In the genomic region with DNA sequence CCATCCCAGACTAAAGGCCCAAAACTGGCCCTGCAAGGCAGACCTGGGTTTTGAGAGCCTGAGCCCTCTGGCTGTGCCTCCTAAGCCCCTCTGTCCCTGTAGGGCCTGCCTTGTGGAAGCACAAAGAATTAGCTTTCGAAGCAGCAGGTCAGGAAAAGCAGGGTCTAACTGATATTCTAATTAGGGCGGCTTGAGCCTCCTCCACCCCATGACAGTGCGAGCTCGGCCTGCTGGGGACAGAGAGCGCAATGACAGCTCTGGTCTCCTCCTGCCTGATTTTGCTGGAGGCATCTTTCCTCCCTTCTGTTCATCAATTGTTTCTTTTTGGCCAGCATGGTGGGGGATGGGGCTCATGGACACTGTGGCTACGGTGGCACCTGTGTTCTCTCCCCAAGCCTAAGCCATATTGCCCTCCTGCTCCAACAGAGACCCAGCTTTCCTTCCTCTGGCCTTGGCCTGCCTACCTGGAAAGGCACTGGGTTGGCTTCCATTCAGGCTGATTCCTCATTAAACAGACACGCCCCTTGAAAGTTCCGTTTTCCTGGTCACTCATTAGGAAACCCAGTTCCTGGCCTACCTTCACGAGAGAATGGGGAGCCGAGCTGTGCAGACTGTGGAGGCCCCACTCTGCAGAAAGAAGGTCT, we compare ENCODE assay signal across 11 mouse cellular contexts. TPM values are rescaled to one million over a fixed set of nuclear protein-coding genes. Genes with fewer than 3 reads are reported as not detected.
A peak's percentile ranks its signal among the peaks of the same experiment; 100 is the strongest.
DNase-seq lines count a peak whose midpoint lies in the region; ATAC-seq and TF ChIP-seq lines count a peak whose summit lies in the region.
"Had no signal": no experiment of that assay in that cellular context is flagged by ENCODE, and none has a peak within 500 bp of the region (broad histone marks: within the 10 kb centered on the region; RNA-seq: fewer than 3 reads in every experiment).

No protein-coding gene starts in this region.

- no peaks in the 10 kb centered on the region for H3K27me3 ChIP-seq in MEL (ENCODE audit: control insufficient read depth in 1 of 2, insufficient read depth in 2 of 2, low read length in 2 of 2)
- H3K27me3 ChIP-seq in heart, postnatal 0 days (ENCODE audit: control insufficient read depth, insufficient read depth, low read length) = no peaks in the 10 kb centered on the region
- H3K27me3 ChIP-seq in lung, embryonic 15.5 days = no peaks in the 10 kb centered on the region

- DNase-seq in gastrocnemius, adult 2 months = no peak
- DNase-seq in gastrocnemius, postnatal 4 days (ENCODE audit: low spot score in 2 of 2) = no peak
- peak; percentile 25 for DNase-seq in MEL (ENCODE audit: low read depth, low spot score)
- DNase-seq in heart, postnatal 0 days (ENCODE audit: low spot score) = no peak
- no peak for DNase-seq in left cerebral cortex, postnatal 14 days (ENCODE audit: low spot score in 2 of 2)
- DNase-seq in right cerebral cortex, adult 2 months (ENCODE audit: low spot score in 2 of 2) = no peak
- no peak for DNase-seq in natural killer cell, adult 2 months (ENCODE audit: low spot score in 2 of 2)
- DNase-seq: cerebellum, adult 18-20 months had no signal

- no peak for TF ChIP-seq POLR2A in MEL (IDR thresholded peaks at IDR 0.05; ENCODE audit: control insufficient read depth in 1 of 2, insufficient read depth in 1 of 2, low read depth in 1 of 2, low read length in 2 of 2, poor library complexity in 1 of 2)

- no peaks in the 10 kb centered on the region for H3K9me3 ChIP-seq in MEL (replicated peaks; ENCODE audit: insufficient read depth, low read length)
- H3K9me3 ChIP-seq in heart, postnatal 0 days (replicated peaks; ENCODE audit: control insufficient read depth, low read length) = no peaks in the 10 kb centered on the region
- no peaks in the 10 kb centered on the region for H3K9me3 ChIP-seq in lung, embryonic 15.5 days
- H3K9me3 ChIP-seq: hindbrain, embryonic 12.5 days had no signal

- H3K4me2 ChIP-seq in heart, postnatal 0 days (ENCODE audit: low read depth, low read length) = peak overlapping the region; percentile 29
- H3K4me2 ChIP-seq in lung, embryonic 15.5 days = peak overlapping the region; percentile 31; the same call in 1 of the 2 replicates
- H3K4me2 ChIP-seq: hindbrain, embryonic 12.5 days had no signal

- no peak for TF ChIP-seq EP300 in MEL (IDR thresholded peaks at IDR 0.05; ENCODE audit: low read depth in 1 of 2, low read length in 2 of 2)
- no peak for TF ChIP-seq EP300 in heart, postnatal 0 days (IDR thresholded peaks at IDR 0.05; ENCODE audit: low read depth)

- H3K79me2 ChIP-seq in MEL (ENCODE audit: control insufficient read depth, insufficient read depth, low read length, poor library complexity) = no peaks in the 10 kb centered on the region

- H3K27ac ChIP-seq in gastrocnemius, adult 2 months = peak overlapping the region; percentile 72
- H3K27ac ChIP-seq in MEL (ENCODE audit: control insufficient read depth, low read depth, low read length) = peak overlapping the region; percentile 25
- H3K27ac ChIP-seq in heart, postnatal 0 days (ENCODE audit: low read depth) = peak overlapping the region; percentile 80
- peak overlapping the region; percentile 95 for H3K27ac ChIP-seq in lung, embryonic 15.5 days
- H3K27ac ChIP-seq: hindbrain, embryonic 12.5 days had no signal

- no peak for TF ChIP-seq RAD21 in MEL (IDR thresholded peaks at IDR 0.05; ENCODE audit: low read depth, low read length)

- WGBS in heart, postnatal 0 days = 60% methylated on average over 10 of the region's 10 CpGs
- WGBS in lung, embryonic 15.5 days = 69% methylated on average over 10 of the region's 10 CpGs

- H3K4me3 ChIP-seq in gastrocnemius, adult 2 months = no peak overlapping the region
- peak overlapping the region in 1 of 2 experiments; percentile 27; a peak in 1 of 4 replicates for H3K4me3 ChIP-seq in MEL (ENCODE audit: control insufficient read depth in 1 of 2, insufficient read depth in 1 of 2, low read depth in 2 of 2, low read length in 2 of 2)
- no peak overlapping the region for H3K4me3 ChIP-seq in heart, postnatal 0 days (ENCODE audit: low read depth, low read length)
- H3K4me3 ChIP-seq in lung, embryonic 15.5 days = 0 out of 2 replicates have a peak overlapping the region, but pooled peaks have one; percentile 9
- H3K4me3 ChIP-seq: hindbrain, embryonic 12.5 days had no signal

- peaks cover 0 to 13% of the 10 kb centered on the region in 2 experiments; a peak in 2 of 4 replicates for H3K36me3 ChIP-seq in MEL (ENCODE audit: control insufficient read depth in 1 of 2, insufficient read depth in 2 of 2, low read length in 2 of 2)
- H3K36me3 ChIP-seq in heart, postnatal 0 days (replicated peaks; ENCODE audit: control insufficient read depth, insufficient read depth, low read length) = no peaks in the 10 kb centered on the region
- H3K36me3 ChIP-seq in lung, embryonic 15.5 days = no peaks in the 10 kb centered on the region
- H3K36me3 ChIP-seq: hindbrain, embryonic 12.5 days had no signal

- intact Hi-C loops in gastrocnemius, adult 2 months (cut with DNase I) = no loop called here
- intact Hi-C loops in left cerebral cortex, postnatal 14 days (cut with DNase I) = no loop called here

- ATAC-seq in heart, postnatal 0 days (ENCODE audit: insufficient read depth, low read depth) = no peak
- ATAC-seq in lung, embryonic 15.5 days (ENCODE audit: borderline replicate concordance, extremely low read depth, low FRiP score, low TSS enrichment) = no peak

- peaks cover 10 to 22% of the 10 kb centered on the region in 2 experiments for H3K4me1 ChIP-seq in MEL (ENCODE audit: control insufficient read depth in 1 of 2, insufficient read depth in 2 of 2, low read length in 2 of 2)
- peaks cover 14% of the 10 kb centered on the region for H3K4me1 ChIP-seq in heart, postnatal 0 days (ENCODE audit: control insufficient read depth, insufficient read depth)
- peaks cover 43% of the 10 kb centered on the region for H3K4me1 ChIP-seq in lung, embryonic 15.5 days
- H3K4me1 ChIP-seq: hindbrain, embryonic 12.5 days had no signal

- H3K9ac ChIP-seq in MEL (ENCODE audit: control insufficient read depth, low read depth, low read length, poor library complexity, severe bottlenecking) = peak overlapping the region; percentile 26
- H3K9ac ChIP-seq in heart, postnatal 0 days (replicated peaks; ENCODE audit: low read depth, low read length) = peak overlapping the region; percentile 25
- no peak overlapping the region for H3K9ac ChIP-seq in lung, embryonic 15.5 days
- H3K9ac ChIP-seq: hindbrain, embryonic 12.5 days had no signal

- no peak for TF ChIP-seq CTCF in gastrocnemius, adult 2 months (IDR thresholded peaks at IDR 0.05)
- no peak for TF ChIP-seq CTCF in MEL (IDR thresholded peaks at IDR 0.05 in 2 of 3, conservative IDR thresholded peaks at IDR 0.05 in 1 of 3; ENCODE audit: control insufficient read depth in 1 of 3, insufficient read depth in 1 of 3, low read depth in 2 of 3, low read length in 3 of 3, poor library complexity in 1 of 3, severe bottlenecking in 1 of 3)
- no peak for TF ChIP-seq CTCF in heart, postnatal 0 days (IDR thresholded peaks at IDR 0.05; ENCODE audit: low read depth)

TF ChIP-seq in MEL, 35 proteins besides CTCF, POLR2A, EP300 and RAD21 (continues in another document):
- no peak for TF ChIP-seq HCFC1 (IDR thresholded peaks at IDR 0.05; ENCODE audit: low read depth, low read length)
- no peak for TF ChIP-seq SMC3 (IDR thresholded peaks at IDR 0.05; ENCODE audit: low read depth, low read length)
- TF ChIP-seq GABPA (IDR thresholded peaks at IDR 0.05; ENCODE audit: low read depth, low read length) = no peak

RNA-seq across cellular contexts. Expression of a gene that starts 23.2 kb away (rescaled TPM):
- 100 to 1,000 TPM; 684 to 874 TPM for total RNA-seq in gastrocnemius, adult 2 months (2021)
- 100 to 1,000 TPM; 830 to 852 TPM for total RNA-seq in gastrocnemius, postnatal 4 days (2021)
- total RNA-seq in MEL (2012; rRNA removed) = 461 and 487 TPM in 2 replicates
- polyA plus RNA-seq in MEL (2012; ENCODE audit: insufficient read depth in 1 of 2, insufficient read length in 2 of 2, low read depth in 1 of 2, low replicate concordance in 2 of 2, missing spikeins in 1 of 2) = 1,000 to 10,000 TPM in 1 of 2 experiments, 100 to 1,000 TPM in 1; 224 to 1,158 TPM
- total RNA-seq in heart, postnatal 0 days (2014; rRNA removed; ENCODE audit: low replicate concordance) = 727 and 889 TPM in 2 replicates
- 3,038 and 3,095 TPM in 2 replicates for polyA plus RNA-seq in heart, postnatal 0 days (2015; fragmentation: Nextera tagmentation; extraction: Ambion mirVana)
- 634 and 662 TPM in 2 replicates for polyA plus RNA-seq in lung, embryonic 15.5 days (2015; fragmentation: Nextera tagmentation; extraction: Ambion mirVana)
- total RNA-seq in left cerebral cortex, postnatal 14 days (2021) = 100 to 1,000 TPM; 411 to 446 TPM

RNA-seq across cellular contexts. Expression of a gene that starts 27.8 kb away (rescaled TPM):
- total RNA-seq in gastrocnemius, adult 2 months (2021) = under 1 TPM; 0.20 to 0.41 TPM
- under 1 TPM; 0.44 to 0.49 TPM for total RNA-seq in gastrocnemius, postnatal 4 days (2021)
- 24.5 and 46.5 TPM in 2 replicates for total RNA-seq in MEL (2012; rRNA removed)
- polyA plus RNA-seq in MEL (2012; ENCODE audit: insufficient read depth in 1 of 2, insufficient read length in 2 of 2, low read depth in 1 of 2, low replicate concordance in 2 of 2, missing spikeins in 1 of 2) = 10 to 100 TPM in 1 of 2 experiments, not detected in 1; 28.9 TPM
- 0.04 TPM in 1 of 2 replicates, not detected in the other for total RNA-seq in heart, postnatal 0 days (2014; rRNA removed; ENCODE audit: low replicate concordance)
- 0.11 and 0.27 TPM in 2 replicates for polyA plus RNA-seq in heart, postnatal 0 days (2015; fragmentation: Nextera tagmentation; extraction: Ambion mirVana)
- 0.06 TPM in 1 of 2 replicates, not detected in the other for polyA plus RNA-seq in lung, embryonic 15.5 days (2015; fragmentation: Nextera tagmentation; extraction: Ambion mirVana)
- under 1 TPM; 0.13 to 0.55 TPM for total RNA-seq in left cerebral cortex, postnatal 14 days (2021)
- total RNA-seq: neutrophil, adult 5-6 weeks had no signal

RNA-seq across cellular contexts. Expression of a gene that starts 35.6 kb away (rescaled TPM):
- 1 to 10 TPM; 6.7 to 7.1 TPM for total RNA-seq in gastrocnemius, adult 2 months (2021)
- total RNA-seq in gastrocnemius, postnatal 4 days (2021) = 10 to 100 TPM; 13.1 to 15.8 TPM
- 1.5 and 2.0 TPM in 2 replicates for total RNA-seq in MEL (2012; rRNA removed)
- polyA plus RNA-seq in MEL (2012; ENCODE audit: insufficient read depth in 1 of 2, insufficient read length in 2 of 2, low read depth in 1 of 2, low replicate concordance in 2 of 2, missing spikeins in 1 of 2) = 1 to 10 TPM in 1 of 2 experiments, not detected in 1; 8.7 TPM
- total RNA-seq in heart, postnatal 0 days (2014; rRNA removed; ENCODE audit: low replicate concordance) = 18.2 TPM in 2 replicates
- 9.9 and 11.2 TPM in 2 replicates for polyA plus RNA-seq in heart, postnatal 0 days (2015; fragmentation: Nextera tagmentation; extraction: Ambion mirVana)
- polyA plus RNA-seq in lung, embryonic 15.5 days (2015; fragmentation: Nextera tagmentation; extraction: Ambion mirVana) = 23.1 and 25.6 TPM in 2 replicates
- 10 to 100 TPM; 61.2 to 64.4 TPM for total RNA-seq in left cerebral cortex, postnatal 14 days (2021)

RNA-seq across cellular contexts. Expression of a gene that starts 37.6 kb away (rescaled TPM):
- total RNA-seq in gastrocnemius, adult 2 months (2021) = not detected
- total RNA-seq in gastrocnemius, postnatal 4 days (2021) = not detected
- 0.08 TPM in 1 of 2 replicates, not detected in the other for total RNA-seq in MEL (2012; rRNA removed)
- polyA plus RNA-seq in MEL (2012; ENCODE audit: insufficient read depth in 1 of 2, insufficient read length in 2 of 2, low read depth in 1 of 2, low replicate concordance in 2 of 2, missing spikeins in 1 of 2) = not detected
- total RNA-seq in heart, postnatal 0 days (2014; rRNA removed; ENCODE audit: low replicate concordance) = not detected in 2 replicates
- polyA plus RNA-seq in heart, postnatal 0 days (2015; fragmentation: Nextera tagmentation; extraction: Ambion mirVana) = 0.55 and 0.77 TPM in 2 replicates
- not detected in 2 replicates for polyA plus RNA-seq in lung, embryonic 15.5 days (2015; fragmentation: Nextera tagmentation; extraction: Ambion mirVana)
- total RNA-seq in left cerebral cortex, postnatal 14 days (2021) = not detected
- total RNA-seq: neutrophil, adult 5-6 weeks had no signal
- polyA plus RNA-seq: hindbrain, embryonic 12.5 days had no signal

Comparison
In these comparisons a context has a peak if more than half of its experiments do, and no peak if none do; other contexts are left out.
1. H3K27ac ChIP-seq: peak in every context shown above with its lines; median percentile 95 in lung, embryonic 15.5 days; 80 in heart, postnatal 0 days; 72 in gastrocnemius, adult 2 months; 25 in MEL.
2. RNA of a gene that starts 27.8 kb away (total RNA-seq): 24.5 to 46.5 TPM in MEL; 0.13 to 0.55 TPM in left cerebral cortex, postnatal 14 days, 0.44 to 0.49 TPM in gastrocnemius, postnatal 4 days, 0.20 to 0.41 TPM in gastrocnemius, adult 2 months and 0.04 TPM in heart, postnatal 0 days; every median in the first group is over 10 times any median in the second.